Mouse (Mus musculus): Measurements from ENCODE around the gene Pabpc4. TPM values are rescaled to one million over a fixed set of nuclear protein-coding genes. Genes with fewer than 3 reads are reported as not detected.
A peak's percentile ranks its signal among the peaks of the same experiment; 100 is the strongest.

Gene Pabpc4
- polyA plus RNA-seq, 1 experiment from 2014 or later = 39.9 TPM

- 65% methylated on average over 3 of the region's 3 CpGs for WGBS
- H3K36me3 ChIP-seq = no peaks in the 10 kb centered on the region
- no peaks in the 10 kb centered on the region for H3K9me3 ChIP-seq
- H3K4me3 ChIP-seq (replicated peaks) = no peak overlapping the region
- no peak for ATAC-seq (ENCODE audit: insufficient number of reproducible peaks, insufficient read depth, low FRiP score, low TSS enrichment, low read depth)
- H3K9ac ChIP-seq (replicated peaks) = no peak overlapping the region
- peaks cover 74% of the 10 kb centered on the region for H3K27me3 ChIP-seq
- peak overlapping the region; percentile 84; the same call in 1 of the 2 replicates for H3K4me2 ChIP-seq
- H3K4me1 ChIP-seq (replicated peaks) = peaks cover 40% of the 10 kb centered on the region
- H3K27ac ChIP-seq = no peak overlapping the region
Observed at GRCm38 (mm10) chr4:123232841-123233240, 29.3 kb upstream of the Pabpc4 start.

- H3K9ac ChIP-seq (replicated peaks) = peak within 1 kb of the TSS; percentile 57
- no peaks in the 10 kb centered on the region for H3K9me3 ChIP-seq
- peaks cover 77% of the 10 kb centered on the region for H3K27me3 ChIP-seq
- H3K4me1 ChIP-seq (replicated peaks) = peaks cover 40% of the 10 kb centered on the region
- peak within 1 kb of the TSS; percentile 45 for H3K4me3 ChIP-seq (replicated peaks)
- 1% methylated on average over 50 of the region's 52 CpGs for WGBS
- H3K36me3 ChIP-seq = no peaks in the 10 kb centered on the region
- no peak within 1 kb of the TSS for H3K27ac ChIP-seq
- ATAC-seq (ENCODE audit: insufficient number of reproducible peaks, insufficient read depth, low FRiP score, low TSS enrichment, low read depth) = peak; percentile 53
- peak within 1 kb of the TSS; percentile 84 for H3K4me2 ChIP-seq
Observed at GRCm38 (mm10) chr4:123233492-123234084, 28.6 kb upstream of the Pabpc4 start, which contains the start of gene Heyl. TSS of gene Heyl (plus strand) at chr4:123233556.

- H3K9me3 ChIP-seq = no peaks in the 10 kb centered on the region
- peaks cover 77% of the 10 kb centered on the region for H3K27me3 ChIP-seq
- no peak overlapping the region for H3K9ac ChIP-seq (replicated peaks)
- H3K4me1 ChIP-seq (replicated peaks) = peaks cover 49% of the 10 kb centered on the region
- H3K4me3 ChIP-seq (replicated peaks) = no peak overlapping the region
- WGBS = 61% methylated on average over 9 of the region's 9 CpGs
- ATAC-seq (ENCODE audit: insufficient number of reproducible peaks, insufficient read depth, low FRiP score, low TSS enrichment, low read depth) = no peak
- H3K27ac ChIP-seq = no peak overlapping the region
- no peak overlapping the region for H3K4me2 ChIP-seq
- H3K36me3 ChIP-seq = no peaks in the 10 kb centered on the region
Observed at GRCm38 (mm10) chr4:123235835-123236430, 26.2 kb upstream of the Pabpc4 start.

- Histone ChIP-seq H3K27ac (no peak overlapping the region; the same call in 1 of the 2 replicates), H3K9me3 (no peaks in the 10 kb centered on the region), H3K36me3 (no peaks in the 10 kb centered on the region), H3K4me3 (replicated peaks) (no peak overlapping the region), H3K27me3 (peaks cover 79% of the 10 kb centered on the region), H3K4me2 (no peak overlapping the region), H3K9ac (replicated peaks) (no peak overlapping the region), H3K4me1 (replicated peaks) (peaks cover 49% of the 10 kb centered on the region)
- ATAC-seq (ENCODE audit: insufficient number of reproducible peaks, insufficient read depth, low FRiP score, low TSS enrichment, low read depth) = no peak
- 83% methylated on average over 13 of the region's 13 CpGs for WGBS
Observed at GRCm38 (mm10) chr4:123236431-123237031, 25.6 kb upstream of the Pabpc4 start.

GRCm38 (mm10) chr4:123237386-123238266 is 24.5 kb upstream of the Pabpc4 start:
- no peak overlapping the region for H3K4me2 ChIP-seq
- 57% methylated on average over 6 of the region's 6 CpGs for WGBS
- ATAC-seq (ENCODE audit: insufficient number of reproducible peaks, insufficient read depth, low FRiP score, low TSS enrichment, low read depth) = no peak
- H3K36me3 ChIP-seq = no peaks in the 10 kb centered on the region
- 0 out of 2 replicates have a peak overlapping the region, but pooled peaks have one; percentile 17 for H3K27ac ChIP-seq
- peaks cover 49% of the 10 kb centered on the region for H3K4me1 ChIP-seq (replicated peaks)
- H3K9ac ChIP-seq (replicated peaks) = no peak overlapping the region
- H3K4me3 ChIP-seq (replicated peaks) = no peak overlapping the region
- no peaks in the 10 kb centered on the region for H3K9me3 ChIP-seq
- peaks cover 75% of the 10 kb centered on the region for H3K27me3 ChIP-seq

GRCm38 (mm10) chr4:123239361-123240203 is 22.6 kb upstream of the Pabpc4 start:
- peak overlapping the region; percentile 66 for H3K4me2 ChIP-seq
- H3K4me3 ChIP-seq (replicated peaks) = peak overlapping the region; percentile 38
- no peaks in the 10 kb centered on the region for H3K36me3 ChIP-seq
- peaks cover 58% of the 10 kb centered on the region for H3K27me3 ChIP-seq
- 4% methylated on average over 58 of the region's 58 CpGs for WGBS
- no peaks in the 10 kb centered on the region for H3K9me3 ChIP-seq
- H3K9ac ChIP-seq (replicated peaks) = peak overlapping the region; percentile 38
- peaks cover 37% of the 10 kb centered on the region for H3K4me1 ChIP-seq (replicated peaks)
- peak overlapping the region; percentile 42 for H3K27ac ChIP-seq
- ATAC-seq (ENCODE audit: insufficient number of reproducible peaks, insufficient read depth, low FRiP score, low TSS enrichment, low read depth) = peak; percentile 66; the same call in 1 of the 2 replicates

- H3K4me1 ChIP-seq (replicated peaks) = peaks cover 12% of the 10 kb centered on the region
- H3K36me3 ChIP-seq = no peaks in the 10 kb centered on the region
- ATAC-seq (ENCODE audit: insufficient number of reproducible peaks, insufficient read depth, low FRiP score, low TSS enrichment, low read depth) = no peak
- peaks cover 9% of the 10 kb centered on the region; the same call in 1 of the 2 replicates for H3K27me3 ChIP-seq
- no peak overlapping the region for H3K4me2 ChIP-seq
- no peak overlapping the region for H3K9ac ChIP-seq (replicated peaks)
- H3K27ac ChIP-seq = no peak overlapping the region
- no peaks in the 10 kb centered on the region for H3K9me3 ChIP-seq
- H3K4me3 ChIP-seq (replicated peaks) = no peak overlapping the region
- 85% methylated on average over 7 of the region's 7 CpGs for WGBS
Observed at GRCm38 (mm10) chr4:123246221-123246620, 15.9 kb upstream of the Pabpc4 start.

GRCm38 (mm10) chr4:123246651-123247050 is 15.5 kb upstream of the Pabpc4 start:
- no peak for ATAC-seq (ENCODE audit: insufficient number of reproducible peaks, insufficient read depth, low FRiP score, low TSS enrichment, low read depth)
- Histone ChIP-seq H3K9me3 (no peaks in the 10 kb centered on the region), H3K36me3 (no peaks in the 10 kb centered on the region), H3K4me2 (no peak overlapping the region), H3K9ac (replicated peaks) (no peak overlapping the region), H3K4me1 (replicated peaks) (peaks cover 12% of the 10 kb centered on the region), H3K4me3 (replicated peaks) (no peak overlapping the region), H3K27ac (no peak overlapping the region), H3K27me3 (peaks cover 5% of the 10 kb centered on the region; the same call in 1 of the 2 replicates)
- WGBS = 93% methylated on average over 5 of the region's 5 CpGs

GRCm38 (mm10) chr4:123247147-123247880 is 14.8 kb upstream of the Pabpc4 start:
- H3K4me1 ChIP-seq (replicated peaks) = peaks cover 12% of the 10 kb centered on the region
- peaks cover 5% of the 10 kb centered on the region; the same call in 1 of the 2 replicates for H3K27me3 ChIP-seq
- no peaks in the 10 kb centered on the region for H3K36me3 ChIP-seq
- no peak; the same call in 1 of the 2 replicates for ATAC-seq (ENCODE audit: insufficient number of reproducible peaks, insufficient read depth, low FRiP score, low TSS enrichment, low read depth)
- no peaks in the 10 kb centered on the region for H3K9me3 ChIP-seq
- no peak overlapping the region for H3K4me2 ChIP-seq
- WGBS = 61% methylated on average over 7 of the region's 7 CpGs
- no peak overlapping the region for H3K27ac ChIP-seq
- H3K9ac ChIP-seq (replicated peaks) = no peak overlapping the region
- H3K4me3 ChIP-seq (replicated peaks) = no peak overlapping the region
